Mouse (Mus musculus) brain, embryonic 14.5 days (tissue): ENCODE measurements around the gene Pecam1. TPM values are rescaled to one million over a fixed set of nuclear protein-coding genes. Genes with fewer than 3 reads are reported as not detected.
A peak's percentile ranks its signal among the peaks of the same experiment; 100 is the strongest.

Experiments
- DNase-seq: peaks from one replicate; pipeline ENCODE4 v3.0.0-alpha.2; 2011; ENCODE audit warnings: low read depth
- CTCF ChIP-seq: fragments of 200-500 bp; IDR thresholded peaks from 2 replicates; pipeline ENCODE4 v1.5.1; 2012; ENCODE audit warnings: inconsistent platforms, mild to moderate bottlenecking, moderate library complexity, borderline replicate concordance; ENCODE audit not compliant: insufficient read depth, insufficient read length; ENCODE audit errors: extremely low read depth
- POLR2A ChIP-seq: fragments of 200-500 bp; IDR thresholded peaks from 2 replicates; pipeline ENCODE4 v1.6.1; 2012; ENCODE audit warnings: mild to moderate bottlenecking, inconsistent platforms, borderline replicate concordance; ENCODE audit not compliant: poor library complexity, insufficient read depth, insufficient read length, severe bottlenecking; ENCODE audit errors: extremely low read depth
- polyA plus RNA-seq: library from polyadenylated mRNA; depleted of rRNA; stranded (reverse); fragments of >200 nt; gene quantifications from 2 replicates; pipeline ENCODE4 v1.2.3, GENCODE M21; 2012

Pecam1 gene
- polyA plus RNA-seq, 1 experiment, result 24.8 TPM

- DNase-seq, result no peak
- TF ChIP-seq CTCF (no peak), POLR2A (no peak)
Observed at GRCm38 (mm10) chr11:106780590-106781220, 30.3 kb upstream of the Pecam1 start.

GRCm38 (mm10) chr11:106780089-106780425 lies 29.6 kb upstream of the Pecam1 start:
- peak; percentile 39 for DNase-seq
- TF ChIP-seq CTCF (no peak), POLR2A (no peak)

GRCm38 (mm10) chr11:106779388-106780088 lies 29.1 kb upstream of the Pecam1 start, which contains the start of gene Polg2:
TSS of gene Polg2 (minus strand) at chr11:106779537.
- peak; percentile 97 for DNase-seq
- TF ChIP-seq CTCF (no peak), POLR2A (peak; percentile 52; the same call in 1 of the 2 replicates)

GRCm38 (mm10) chr11:106778589-106779387 lies 28.4 kb upstream of the Pecam1 start:
- TF ChIP-seq POLR2A, result no peak; the same call in 1 of the 2 replicates
- no peak for TF ChIP-seq CTCF
- DNase-seq, result no peak

- no peak for DNase-seq
- no peak for TF ChIP-seq POLR2A
- TF ChIP-seq CTCF, result no peak
Observed at GRCm38 (mm10) chr11:106778132-106778531, 27.7 kb upstream of the Pecam1 start.

GRCm38 (mm10) chr11:106777395-106777794 lies 27.0 kb upstream of the Pecam1 start:
- TF ChIP-seq CTCF (no peak), POLR2A (no peak)

GRCm38 (mm10) chr11:106776960-106777359 lies 26.5 kb upstream of the Pecam1 start:
- DNase-seq, result no peak

More at GRCm38 (mm10) chr11:106777395-106777794, 27.0 kb upstream of the Pecam1 start:
- DNase-seq, result no peak

GRCm38 (mm10) chr11:106773061-106773460 lies 22.6 kb upstream of the Pecam1 start:
- TF ChIP-seq POLR2A, result no peak
- TF ChIP-seq CTCF, result no peak
- no peak for DNase-seq

More at GRCm38 (mm10) chr11:106776960-106777359, 26.5 kb upstream of the Pecam1 start:
- TF ChIP-seq CTCF (no peak), POLR2A (no peak)

GRCm38 (mm10) chr11:106770195-106770974 lies 20.0 kb upstream of the Pecam1 start:
- DNase-seq, result no peak
- TF ChIP-seq CTCF (peak; percentile 46; the same call in 1 of the 2 replicates), POLR2A (no peak)

GRCm38 (mm10) chr11:106767516-106767915 lies 17.1 kb upstream of the Pecam1 start:
- TF ChIP-seq POLR2A (no peak), CTCF (peak; percentile 14; the same call in 1 of the 2 replicates)
- no peak for DNase-seq
